Mouse (Mus musculus) liver, embryonic 14.5 days (tissue): ENCODE measurements around the gene Myo18b. TPM values are rescaled to one million over a fixed set of nuclear protein-coding genes. Genes with fewer than 3 reads are reported as not detected.
A peak's percentile ranks its signal among the peaks of the same experiment; 100 is the strongest.

ENCODE experiments used
- ATAC-seq: fragments of 200-750 bp; cut with Nextera tagmentation; 2 replicates; pipeline ENCODE4 v1.8.0; 2017; ENCODE audit warnings: moderate number of reproducible peaks, mild to moderate bottlenecking, moderate library complexity; ENCODE audit not compliant: insufficient read depth
- DNase-seq, 3 experiments: peaks; one replicate each; pipeline ENCODE4 v3.0.0-alpha.2; 2012 to 2013; ENCODE audit warnings: low read depth in 3 of 3, low spot score in 3 of 3
- H3K27ac ChIP-seq: fragments of 300-500 bp; sonication (generic); 2 replicates; pipeline ENCODE4 v1.5.1; 2014; ENCODE audit warnings: moderate library complexity, mild to moderate bottlenecking, control low read depth, inconsistent platforms
- H3K27me3 ChIP-seq: fragments of 300-500 bp; sonication (generic); 2 replicates; pipeline ENCODE4 v1.6.1; 2014; ENCODE audit warnings: mild to moderate bottlenecking, low read length, moderate library complexity; ENCODE audit not compliant: control insufficient read depth, insufficient read depth
- H3K36me3 ChIP-seq: fragments of 300-500 bp; sonication (generic); replicated peaks from 2 replicates; pipeline ENCODE4 v1.6.1; 2014; ENCODE audit warnings: low read depth; ENCODE audit not compliant: control insufficient read depth, insufficient read depth
- H3K4me1 ChIP-seq, 2 experiments: fragments of 200-500 bp in 1 of 2; fragments of 300-500 bp in 1 of 2; sonication (generic) in 1 of 2; replicated peaks; 2 replicates each; pipeline ENCODE4 v1.6.1; 2012 to 2014; ENCODE audit warnings: antibody characterized with exemption in 1 of 2, inconsistent platforms in 1 of 2, low read length in 1 of 2; ENCODE audit not compliant: control insufficient read depth in 2 of 2, insufficient read depth in 2 of 2
- H3K4me2 ChIP-seq: fragments of 300-500 bp; sonication (generic); 2 replicates; pipeline ENCODE4 v1.6.1; 2014; ENCODE audit warnings: low read depth, mild to moderate bottlenecking, control low read depth, moderate library complexity
- H3K4me3 ChIP-seq, 2 experiments: fragments of 200-500 bp in 1 of 2; fragments of 300-500 bp in 1 of 2; sonication (generic) in 1 of 2; 2 replicates each; pipeline ENCODE4 v1.5.1; 2012 to 2014; ENCODE audit warnings: low read depth in 2 of 2, low read length in 2 of 2, mild to moderate bottlenecking in 2 of 2, control low read depth in 1 of 2, inconsistent platforms in 1 of 2, moderate library complexity in 1 of 2; ENCODE audit not compliant: insufficient read depth in 1 of 2
- H3K9ac ChIP-seq: fragments of 300-500 bp; sonication (generic); replicated peaks from 2 replicates; pipeline ENCODE4 v1.6.1; 2014; ENCODE audit warnings: mild to moderate bottlenecking, control low read depth, moderate library complexity
- H3K9me3 ChIP-seq: fragments of 300-500 bp; sonication (generic); 2 replicates; pipeline ENCODE4 v1.6.1; 2016; ENCODE audit warnings: low read length, mixed read lengths; ENCODE audit not compliant: control insufficient read depth
- CTCF ChIP-seq: IDR thresholded peaks from 2 replicates; pipeline ENCODE4 v1.5.1; 2016; ENCODE audit warnings: antibody characterized with exemption, low read depth, control low read depth
- EP300 ChIP-seq: IDR thresholded peaks from 2 replicates; pipeline ENCODE4 v1.6.1; 2016; ENCODE audit warnings: antibody characterized with exemption, low read depth
- WGBS: fragments of 180-500 bp; shearing (Covaris S2); extraction: QIAGEN DNeasy Blood & Tissue Kit; methylation state at CpG from one replicate; pipeline ENCODE4 v1.1.7; 2014; ENCODE audit not compliant: insufficient replicate concordance; 5-methylcytosine and 5-hydroxymethylcytosine counted together
- polyA plus RNA-seq, 2 experiments: library from polyadenylated mRNA; depleted of rRNA in 1 of 2; stranded (reverse) in 1 of 2; unstranded in 1 of 2; fragments of >200 nt; fragmentation: Nextera tagmentation in 1 of 2; extraction: Ambion mirVana in 1 of 2; gene quantifications; 2 replicates each; pipeline versions ENCODE4 v1.2.1 to v1.2.3; 2012 to 2014

Gene Myo18b
- polyA plus RNA-seq, 2 experiments, result 0.02 TPM; not detected in 1

DNA sequence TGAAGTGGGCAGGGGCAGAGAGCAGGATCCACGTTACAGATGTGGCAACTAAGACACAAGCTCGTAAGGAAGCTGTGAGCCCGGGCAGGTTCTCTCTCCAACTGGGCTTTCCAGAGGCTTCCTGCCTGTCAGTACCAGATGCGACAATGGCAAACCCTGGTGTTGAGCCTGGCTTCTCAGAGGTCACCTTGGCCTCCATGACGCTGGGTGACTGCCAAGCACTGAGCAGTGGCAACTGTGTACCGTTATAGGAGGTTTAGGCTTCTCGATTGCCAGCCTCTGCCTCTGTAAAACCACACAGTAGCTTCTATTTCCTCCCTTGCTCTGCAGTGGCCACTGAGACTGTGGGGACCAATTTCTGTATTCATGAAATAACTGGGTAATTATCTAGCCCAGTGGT is 81.1 kb downstream of the Myo18b start:
- no peak overlapping the region for H3K4me3 ChIP-seq
- H3K36me3 ChIP-seq, result no peaks in the 10 kb centered on the region
- H3K4me1 ChIP-seq, result no peaks in the 10 kb centered on the region
- no peaks in the 10 kb centered on the region for H3K27me3 ChIP-seq
- no peak overlapping the region for H3K9ac ChIP-seq
- no peak for DNase-seq
- no peak for ATAC-seq
- 63% methylated on average over 7 of the region's 7 CpGs for WGBS
- TF ChIP-seq CTCF (no peak), EP300 (no peak)
- H3K27ac ChIP-seq, result no peak overlapping the region
- H3K9me3 ChIP-seq, result no peaks in the 10 kb centered on the region
- no peak overlapping the region for H3K4me2 ChIP-seq

- no peak overlapping the region for H3K4me3 ChIP-seq
- no peak overlapping the region for H3K4me2 ChIP-seq
- no peaks in the 10 kb centered on the region for H3K36me3 ChIP-seq
- H3K9ac ChIP-seq, result no peak overlapping the region
- 53% methylated on average over 4 of the region's 4 CpGs for WGBS
- H3K4me1 ChIP-seq, result no peaks in the 10 kb centered on the region
- ATAC-seq (no peak), DNase-seq (no peak)
- H3K27ac ChIP-seq, result no peak overlapping the region
- no peaks in the 10 kb centered on the region for H3K9me3 ChIP-seq
- no peaks in the 10 kb centered on the region for H3K27me3 ChIP-seq
- no peak for TF ChIP-seq CTCF
- TF ChIP-seq EP300, result no peak
Observed at GRCm38 (mm10) chr5:112807629-112808028, 88.5 kb downstream of the Myo18b start.

DNA sequence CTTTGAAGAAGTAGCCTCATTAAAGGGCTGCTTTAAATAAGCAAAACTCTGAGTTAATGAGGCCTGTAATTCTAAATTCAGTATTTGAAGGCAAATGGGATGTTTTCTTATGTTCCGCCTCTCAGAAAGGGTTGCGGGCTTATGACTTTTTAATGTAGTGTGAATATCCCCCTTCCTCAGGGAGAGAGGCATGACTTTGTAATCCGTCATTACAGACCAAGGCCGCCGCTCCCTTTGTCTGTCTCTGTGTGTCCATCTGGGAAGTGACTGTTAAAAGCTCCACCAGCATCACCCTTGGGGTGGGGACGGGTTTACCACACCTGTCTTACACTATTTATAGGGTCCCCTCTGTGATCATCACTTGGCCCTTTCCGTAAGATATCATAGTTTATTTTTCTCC is 100.1 kb downstream of the Myo18b start:
- no peak for DNase-seq
- ATAC-seq, result no peak
- Histone ChIP-seq H3K27me3 (no peaks in the 10 kb centered on the region), H3K4me1 (no peaks in the 10 kb centered on the region), H3K4me3 (no peak overlapping the region), H3K4me2 (no peak overlapping the region), H3K9ac (no peak overlapping the region), H3K36me3 (no peaks in the 10 kb centered on the region), H3K9me3 (no peaks in the 10 kb centered on the region), H3K27ac (no peak overlapping the region)
- TF ChIP-seq CTCF (no peak), EP300 (no peak)
- WGBS, result 69% methylated on average over 7 of the region's 7 CpGs

DNA sequence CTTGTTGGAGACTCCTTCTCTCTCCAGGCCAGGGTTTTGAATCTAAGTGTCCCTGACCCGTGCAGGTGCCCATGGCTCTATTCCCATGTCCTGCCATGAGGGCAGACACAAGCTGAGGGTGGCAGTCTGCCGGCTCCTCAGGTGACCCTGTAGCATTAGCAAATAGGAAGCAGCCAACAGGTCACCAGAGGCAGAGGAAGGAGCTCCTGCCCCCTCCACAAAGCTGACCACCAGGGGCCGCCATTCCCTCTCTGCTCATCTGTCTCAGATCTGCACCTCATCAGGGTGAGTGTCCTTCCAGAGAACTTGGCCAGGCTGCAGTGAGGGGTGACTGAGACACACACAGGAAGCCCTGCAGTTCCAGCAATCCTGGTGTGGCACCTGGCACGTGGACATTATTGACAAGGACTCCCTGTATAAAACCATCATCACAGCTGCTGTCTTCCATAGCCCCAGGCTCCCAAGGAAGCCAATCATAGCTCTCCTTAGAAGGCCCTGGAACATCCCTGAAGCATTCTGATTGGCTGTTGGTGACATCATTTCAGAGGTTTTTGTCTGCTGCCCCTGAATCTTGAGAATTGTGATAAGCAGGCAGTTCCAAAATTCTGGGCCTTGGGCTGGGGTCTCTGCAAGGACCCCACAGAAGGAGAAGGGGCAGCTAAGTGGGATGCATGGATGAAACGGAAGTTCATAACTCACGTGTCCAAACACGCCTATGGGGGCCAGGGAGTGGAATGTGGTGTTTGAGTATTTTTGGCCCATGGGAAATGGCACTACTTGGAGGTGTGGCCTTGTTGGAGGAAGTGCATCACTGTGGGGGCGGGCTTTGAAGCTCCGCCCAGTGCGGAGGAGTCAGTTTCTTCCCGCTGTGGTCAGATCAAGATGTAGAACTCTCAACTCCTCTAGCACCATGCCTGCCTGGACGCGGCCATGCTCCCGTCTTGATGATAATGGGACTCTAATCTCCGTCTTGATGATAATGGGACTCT is 104.1 kb downstream of the Myo18b start:
- 63% methylated on average over 15 of the region's 15 CpGs for WGBS
- Histone ChIP-seq H3K9ac (no peak overlapping the region), H3K4me1 (no peaks in the 10 kb centered on the region), H3K4me3 (no peak overlapping the region), H3K27ac (no peak overlapping the region), H3K36me3 (no peaks in the 10 kb centered on the region), H3K27me3 (no peaks in the 10 kb centered on the region), H3K9me3 (no peaks in the 10 kb centered on the region; the same call in 1 of the 2 replicates), H3K4me2 (no peak overlapping the region)
- TF ChIP-seq EP300, result no peak
- peak; percentile 36 for TF ChIP-seq CTCF
- ATAC-seq, result no peak
- DNase-seq, result no peak

DNA sequence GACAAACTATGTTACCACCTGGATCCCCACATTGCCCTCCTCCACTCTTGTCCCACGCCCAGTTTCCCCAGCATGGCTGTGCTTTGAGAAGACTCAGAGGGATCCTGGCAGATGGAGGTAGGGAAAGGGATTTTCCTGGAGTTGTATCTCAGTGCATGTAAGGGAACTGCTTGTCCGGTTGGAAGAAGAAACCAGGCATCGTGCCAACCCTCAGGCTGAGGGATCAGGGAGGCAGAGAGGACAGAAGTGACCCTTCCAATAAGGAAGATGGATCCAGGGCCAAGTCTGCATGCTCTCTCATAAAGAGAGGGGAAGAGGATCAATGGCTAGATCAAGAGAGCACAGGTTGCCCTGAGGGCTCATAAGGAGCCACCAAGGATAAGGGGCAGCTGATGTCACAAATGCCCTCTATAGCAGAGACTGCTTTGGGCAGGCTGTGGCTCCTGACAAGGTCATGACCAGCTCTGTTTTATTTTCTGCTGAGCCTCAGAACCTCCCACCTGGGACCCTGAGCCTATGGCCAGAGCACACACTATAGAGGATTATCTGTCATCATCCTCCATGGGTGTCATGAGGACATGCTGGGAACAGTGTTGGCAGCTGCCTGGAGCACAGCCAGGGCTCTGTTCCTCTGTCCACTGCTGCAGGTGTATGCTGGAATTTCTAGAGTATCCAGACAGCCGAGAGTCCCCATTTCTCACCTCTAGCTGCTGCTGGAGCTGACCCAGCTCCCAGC is 105.6 kb downstream of the Myo18b start:
- ATAC-seq, result no peak
- Histone ChIP-seq H3K9me3 (no peaks in the 10 kb centered on the region; the same call in 1 of the 2 replicates), H3K4me2 (no peak overlapping the region), H3K36me3 (no peaks in the 10 kb centered on the region), H3K27ac (no peak overlapping the region), H3K27me3 (no peaks in the 10 kb centered on the region), H3K4me3 (no peak overlapping the region), H3K9ac (no peak overlapping the region), H3K4me1 (no peaks in the 10 kb centered on the region)
- WGBS, result 62% methylated on average over 4 of the region's 4 CpGs
- no peak for DNase-seq
- TF ChIP-seq CTCF (no peak), EP300 (no peak)
